Comparison of ENCODE assay signal across 8 mouse cellular contexts in the genomic region with DNA sequence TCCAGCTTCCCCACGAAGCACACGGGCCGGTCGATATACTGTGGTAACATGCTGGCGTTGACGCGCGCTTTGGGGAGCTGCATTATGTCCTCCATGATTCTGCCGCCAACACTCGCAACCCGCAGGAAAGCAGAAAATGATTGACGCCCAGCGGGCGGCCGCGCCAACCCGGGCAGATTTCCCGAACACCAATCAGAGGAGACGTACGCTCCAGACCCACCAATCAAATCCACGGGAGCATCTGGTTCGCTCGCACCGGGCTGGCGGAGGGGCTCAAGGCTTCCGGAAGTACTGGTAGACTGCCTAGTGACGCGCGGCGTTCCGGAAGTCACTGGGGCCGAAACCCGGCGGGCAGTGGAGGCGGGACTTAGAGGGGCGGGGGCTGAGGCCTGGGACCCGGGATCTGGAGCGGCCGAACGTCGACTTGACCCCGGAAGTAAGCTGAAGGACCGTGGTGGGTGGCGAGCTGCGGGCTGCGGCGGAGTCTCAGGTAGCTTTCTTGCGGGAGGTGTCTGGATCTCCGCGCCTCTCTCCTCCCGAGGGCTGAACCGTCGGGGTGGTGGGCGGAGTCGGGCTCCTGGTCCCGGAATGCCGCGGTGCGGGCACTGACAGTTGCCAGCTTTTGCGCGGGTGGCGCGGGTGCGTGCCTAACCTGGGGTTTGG. TPM values are rescaled to one million over a fixed set of nuclear protein-coding genes. Genes with fewer than 3 reads are reported as not detected.
DNase-seq lines count a peak whose midpoint lies in the region; ATAC-seq lines count a peak whose summit lies in the region.

Gene Rpa3 (minus strand): TSS at position 170 of the 663 bp plus-strand sequence.
Gene Umad1 (plus strand): TSS at position 285 of the 663 bp plus-strand sequence.
Gene Gm45062 (plus strand): TSS at position 447 of the 663 bp plus-strand sequence.

- peak; percentile 98 to 99 for DNase-seq in adrenal gland, adult (ENCODE audit: inconsistent age in 2 of 2, low spot score in 1 of 2)
- DNase-seq in embryo, embryonic 10.5 days (ENCODE audit: low spot score): peak; percentile 98
- peak; percentile 98 for DNase-seq in gastrocnemius, postnatal 14 days
- DNase-seq in left cerebral cortex, postnatal 10 days (ENCODE audit: extremely low spot score in 1 of 2, low spot score in 2 of 2): peak; percentile 98
- peak; percentile 99 for DNase-seq in right cerebral cortex, postnatal 25 days
- peak; percentile 95 to 97 for DNase-seq in urinary bladder, postnatal 4 days (ENCODE audit: low spot score in 2 of 2)

- intact Hi-C loops in gastrocnemius, postnatal 14 days (cut with DNase I; ENCODE audit: low total_unique reads): no loop called here
- intact Hi-C loops in left cerebral cortex, postnatal 10 days (cut with DNase I): no loop called here

- peak; percentile 98 for ATAC-seq in inflammation-experienced regulatory T-cells, adult 6 months
- peak; percentile 99 for ATAC-seq in megakaryocyte-erythroid progenitor cell, adult 5-6 weeks (replicated peaks; ENCODE audit: low FRiP score, low TSS enrichment, poor library complexity, severe bottlenecking)

RNA-seq across cellular contexts. Expression of gene Rpa3, which starts in this region (rescaled TPM):
- total RNA-seq in gastrocnemius, postnatal 14 days (2021): 10 to 100 TPM in 1 of 2 experiments, 1 to 10 TPM in 1; 9.3 to 14.0 TPM
- polyA plus RNA-seq in inflammation-experienced regulatory T-cells, adult 6 months (2017; shearing (Covaris generic)): 100 to 1,000 TPM in 1 of 3 experiments, 10 to 100 TPM in 2; 69.5 to 141 (median 72.2) TPM
- total RNA-seq in left cerebral cortex, postnatal 10 days (2021): 10 to 100 TPM; 14.6 to 17.8 TPM
- 118 and 179 TPM in 2 replicates for total RNA-seq in megakaryocyte-erythroid progenitor cell, adult 5-6 weeks (2014; fragmentation: Nextera tagmentation)
- total RNA-seq in megakaryocyte-erythroid progenitor cell, adult 5-6 weeks (2017): 108 and 144 TPM in 2 replicates

RNA-seq across cellular contexts. Expression of gene Umad1, which starts in this region (rescaled TPM):
- total RNA-seq in gastrocnemius, postnatal 14 days (2021): 10 to 100 TPM; 10.1 to 10.8 TPM
- 10 to 100 TPM in 1 of 3 experiments, 1 to 10 TPM in 2; 9.2 to 21.0 (median 9.5) TPM for polyA plus RNA-seq in inflammation-experienced regulatory T-cells, adult 6 months (2017; shearing (Covaris generic))
- total RNA-seq in left cerebral cortex, postnatal 10 days (2021): 10 to 100 TPM; 30.3 to 35.7 TPM
- total RNA-seq in megakaryocyte-erythroid progenitor cell, adult 5-6 weeks (2014; fragmentation: Nextera tagmentation): 8.6 and 28.3 TPM in 2 replicates
- 3.9 and 9.6 TPM in 2 replicates for total RNA-seq in megakaryocyte-erythroid progenitor cell, adult 5-6 weeks (2017)

RNA-seq across cellular contexts. Expression of gene Gm45062, which starts in this region (rescaled TPM):
- not detected for total RNA-seq in gastrocnemius, postnatal 14 days (2021)
- polyA plus RNA-seq in inflammation-experienced regulatory T-cells, adult 6 months (2017; shearing (Covaris generic)): 10 to 100 TPM; 42.7 to 55.6 (median 46.5) TPM
- 1 to 10 TPM; 5.9 to 6.1 TPM for total RNA-seq in left cerebral cortex, postnatal 10 days (2021)
- total RNA-seq in megakaryocyte-erythroid progenitor cell, adult 5-6 weeks (2014; fragmentation: Nextera tagmentation): 1.6 and 5.8 TPM in 2 replicates
- 8.7 TPM in 1 of 2 replicates, not detected in the other for total RNA-seq in megakaryocyte-erythroid progenitor cell, adult 5-6 weeks (2017)

Comparison
In these comparisons a context has a peak if more than half of its experiments do, and no peak if none do; other contexts are left out.
1. Peak in every context shown above with its lines: DNase-seq and ATAC-seq.
2. RNA of gene Rpa3 (total RNA-seq): 108 to 179 TPM in megakaryocyte-erythroid progenitor cell, adult 5-6 weeks; 14.6 to 17.8 TPM in left cerebral cortex, postnatal 10 days and 9.3 to 14.0 TPM in gastrocnemius, postnatal 14 days; every median in the first group is over 4 times any median in the second.